Mouse (Mus musculus) hindbrain, postnatal 0 days (tissue): ENCODE data around the gene Schip1. TPM values are rescaled to one million over a fixed set of nuclear protein-coding genes. Genes with fewer than 3 reads are reported as not detected.

Experiments used
- ATAC-seq: fragments of 200-750 bp; cut with Nextera tagmentation; 2 replicates; pipeline ENCODE4 v1.8.0; 2017; ENCODE audit warnings: mild to moderate bottlenecking, moderate TSS enrichment, moderate library complexity
- DNase-seq: peaks from one replicate; pipeline ENCODE4 v3.0.0-alpha.2; 2015; ENCODE audit warnings: low spot score
- H3K27ac ChIP-seq: fragments of 300-500 bp; sonication (generic); 2 replicates; pipeline ENCODE4 v1.5.1; 2014; ENCODE audit warnings: mild to moderate bottlenecking
- H3K27me3 ChIP-seq: fragments of 300-500 bp; sonication (generic); 2 replicates; pipeline ENCODE4 v1.6.1; 2014; ENCODE audit warnings: low read length, mixed read lengths; ENCODE audit not compliant: insufficient read depth
- H3K36me3 ChIP-seq: fragments of 300-500 bp; sonication (generic); 2 replicates; pipeline ENCODE4 v1.6.1; 2014; ENCODE audit warnings: low read length, mixed read lengths; ENCODE audit not compliant: insufficient read depth
- H3K4me1 ChIP-seq: fragments of 300-500 bp; sonication (generic); 2 replicates; pipeline ENCODE4 v1.6.1; 2014; ENCODE audit warnings: antibody characterized with exemption, low read length, mixed read lengths; ENCODE audit not compliant: insufficient read depth
- H3K4me2 ChIP-seq: fragments of 300-500 bp; sonication (generic); 2 replicates; pipeline ENCODE4 v1.6.1; 2014; ENCODE audit warnings: low read depth, mild to moderate bottlenecking, low read length, moderate library complexity, mixed read lengths
- H3K4me3 ChIP-seq: fragments of 300-500 bp; sonication (generic); 2 replicates; pipeline ENCODE4 v1.5.1; 2014; ENCODE audit warnings: low read length
- H3K9ac ChIP-seq: fragments of 300-500 bp; sonication (generic); replicated peaks from 2 replicates; pipeline ENCODE4 v1.6.1; 2014; ENCODE audit warnings: mild to moderate bottlenecking, low read length, moderate library complexity, mixed read lengths
- H3K9me3 ChIP-seq: fragments of 300-500 bp; sonication (generic); 2 replicates; pipeline ENCODE4 v1.6.1; 2016; ENCODE audit warnings: low read length, mixed read lengths
- CTCF ChIP-seq: IDR thresholded peaks from 2 replicates; pipeline ENCODE4 v1.5.1; 2016; ENCODE audit warnings: antibody characterized with exemption, control low read depth, low read depth
- WGBS: fragments of 180-500 bp; shearing (Covaris S2); extraction: QIAGEN DNeasy Blood & Tissue Kit; methylation state at CpG from one replicate; pipeline ENCODE4 v1.1.7; 2014; 5-methylcytosine and 5-hydroxymethylcytosine counted together
- polyA plus RNA-seq: library from polyadenylated mRNA; unstranded; fragments of >200 nt; fragmentation: Nextera tagmentation; extraction: Ambion mirVana; gene quantifications from 2 replicates; pipeline ENCODE4 v1.2.1, GENCODE M21; 2015
- total RNA-seq: library from RNA; depleted of rRNA; stranded (reverse); fragments of >200 nt; gene quantifications from 2 replicates; pipeline ENCODE4 v1.2.3, GENCODE M21; 2014; rRNA removed

Gene Schip1
- 94.3 and 128 TPM in 2 replicates for total RNA-seq
- 163 and 164 TPM in 2 replicates for polyA plus RNA-seq

DNA sequence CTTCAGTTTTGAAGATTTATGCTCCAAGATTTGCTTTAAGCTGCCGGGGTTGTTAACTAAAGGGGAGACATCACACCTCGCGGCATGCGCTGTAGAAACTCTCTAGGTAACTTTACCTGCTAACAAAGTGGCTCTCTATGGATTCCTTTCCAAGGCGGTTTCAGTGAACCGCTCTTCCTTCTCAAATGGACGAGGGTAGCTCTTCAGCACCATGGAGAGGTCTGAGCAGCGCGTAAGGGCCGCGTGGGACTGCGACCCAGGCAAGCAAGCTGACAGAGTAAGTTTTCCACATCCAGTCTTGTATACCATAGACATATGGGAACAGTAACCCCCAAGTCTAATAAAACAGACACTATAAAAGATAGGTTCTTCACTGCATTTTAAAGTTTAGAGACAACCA, at the start of gene Schip1:
Gene Schip1 (plus strand): TSS at position 72 of the 400 bp plus-strand sequence.
- H3K4me1 ChIP-seq: no peaks in the 10 kb centered on the region
- ATAC-seq (no peak), DNase-seq (peak; percentile 42)
- H3K27me3 ChIP-seq: no peaks in the 10 kb centered on the region
- no peak within 1 kb of the TSS for H3K9ac ChIP-seq
- 48% methylated on average over 12 of the region's 12 CpGs for WGBS
- no peak within 1 kb of the TSS for H3K4me3 ChIP-seq
- no peak for TF ChIP-seq CTCF
- no peak within 1 kb of the TSS for H3K4me2 ChIP-seq
- H3K36me3 ChIP-seq: no peaks in the 10 kb centered on the region
- H3K27ac ChIP-seq: no peak within 1 kb of the TSS
- H3K9me3 ChIP-seq: no peaks in the 10 kb centered on the region

GRCm38 (mm10) chr3:68015786-68016185, 48.8 kb upstream of the Schip1 start:
- Histone ChIP-seq H3K27ac (no peak overlapping the region), H3K4me1 (no peaks in the 10 kb centered on the region), H3K9me3 (no peaks in the 10 kb centered on the region), H3K4me2 (no peak overlapping the region), H3K27me3 (no peaks in the 10 kb centered on the region), H3K36me3 (no peaks in the 10 kb centered on the region), H3K9ac (no peak overlapping the region), H3K4me3 (no peak overlapping the region)
- WGBS: 16% methylated on average over 1 of the region's 1 CpGs
- peak; percentile 63 for DNase-seq
- 0 out of 2 replicates have a peak, but pooled peaks have one; percentile 49 for ATAC-seq
- TF ChIP-seq CTCF: no peak

GRCm38 (mm10) chr3:68019401-68019800, 45.2 kb upstream of the Schip1 start:
- H3K4me3 ChIP-seq: no peak overlapping the region
- no peaks in the 10 kb centered on the region for H3K36me3 ChIP-seq
- 34% methylated on average over 4 of the region's 4 CpGs for WGBS
- no peaks in the 10 kb centered on the region for H3K9me3 ChIP-seq
- DNase-seq (no peak), ATAC-seq (no peak)
- no peaks in the 10 kb centered on the region for H3K4me1 ChIP-seq
- no peak overlapping the region for H3K27ac ChIP-seq
- no peak overlapping the region for H3K4me2 ChIP-seq
- H3K27me3 ChIP-seq: no peaks in the 10 kb centered on the region
- no peak overlapping the region for H3K9ac ChIP-seq
- no peak for TF ChIP-seq CTCF

DNA sequence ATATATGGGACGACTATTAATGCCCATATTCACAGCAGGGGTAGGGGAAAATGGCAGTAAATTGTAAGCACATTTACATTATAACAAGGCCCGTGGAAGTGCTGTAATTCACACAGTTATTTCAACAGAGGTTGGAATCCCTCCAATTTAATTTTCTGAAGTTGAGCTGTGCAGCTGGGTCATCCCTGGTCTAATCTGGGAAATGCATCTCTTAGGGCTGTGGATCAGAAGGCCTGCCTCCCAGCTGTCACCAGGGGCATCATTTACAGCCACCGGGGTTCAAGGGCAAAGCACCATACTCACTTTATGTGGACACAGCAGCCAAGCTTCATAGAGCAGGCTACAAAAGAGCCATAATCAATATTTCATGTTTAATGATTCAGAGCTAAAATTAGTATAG, 28.5 kb upstream of the Schip1 start:
- Histone ChIP-seq H3K36me3 (no peaks in the 10 kb centered on the region), H3K4me1 (no peaks in the 10 kb centered on the region), H3K9me3 (no peaks in the 10 kb centered on the region), H3K9ac (no peak overlapping the region), H3K4me2 (no peak overlapping the region), H3K4me3 (no peak overlapping the region), H3K27me3 (no peaks in the 10 kb centered on the region), H3K27ac (no peak overlapping the region)
- DNase-seq (peak; percentile 42), ATAC-seq (no peak)
- whole genome bisulfite sequencing: 17% methylated on average over 3 of the region's 3 CpGs
- no peak for TF ChIP-seq CTCF

- TF ChIP-seq CTCF: no peak
- Histone ChIP-seq H3K4me3 (no peak overlapping the region), H3K9ac (no peak overlapping the region), H3K4me2 (no peak overlapping the region), H3K9me3 (no peaks in the 10 kb centered on the region), H3K36me3 (no peaks in the 10 kb centered on the region), H3K27me3 (no peaks in the 10 kb centered on the region), H3K27ac (no peak overlapping the region), H3K4me1 (no peaks in the 10 kb centered on the region; the same call in 1 of the 2 replicates)
- no peak for ATAC-seq
- DNase-seq: no peak
- WGBS: 91% methylated on average over 2 of the region's 2 CpGs
Observed at GRCm38 (mm10) chr3:68042951-68043350, 21.7 kb upstream of the Schip1 start.

DNA sequence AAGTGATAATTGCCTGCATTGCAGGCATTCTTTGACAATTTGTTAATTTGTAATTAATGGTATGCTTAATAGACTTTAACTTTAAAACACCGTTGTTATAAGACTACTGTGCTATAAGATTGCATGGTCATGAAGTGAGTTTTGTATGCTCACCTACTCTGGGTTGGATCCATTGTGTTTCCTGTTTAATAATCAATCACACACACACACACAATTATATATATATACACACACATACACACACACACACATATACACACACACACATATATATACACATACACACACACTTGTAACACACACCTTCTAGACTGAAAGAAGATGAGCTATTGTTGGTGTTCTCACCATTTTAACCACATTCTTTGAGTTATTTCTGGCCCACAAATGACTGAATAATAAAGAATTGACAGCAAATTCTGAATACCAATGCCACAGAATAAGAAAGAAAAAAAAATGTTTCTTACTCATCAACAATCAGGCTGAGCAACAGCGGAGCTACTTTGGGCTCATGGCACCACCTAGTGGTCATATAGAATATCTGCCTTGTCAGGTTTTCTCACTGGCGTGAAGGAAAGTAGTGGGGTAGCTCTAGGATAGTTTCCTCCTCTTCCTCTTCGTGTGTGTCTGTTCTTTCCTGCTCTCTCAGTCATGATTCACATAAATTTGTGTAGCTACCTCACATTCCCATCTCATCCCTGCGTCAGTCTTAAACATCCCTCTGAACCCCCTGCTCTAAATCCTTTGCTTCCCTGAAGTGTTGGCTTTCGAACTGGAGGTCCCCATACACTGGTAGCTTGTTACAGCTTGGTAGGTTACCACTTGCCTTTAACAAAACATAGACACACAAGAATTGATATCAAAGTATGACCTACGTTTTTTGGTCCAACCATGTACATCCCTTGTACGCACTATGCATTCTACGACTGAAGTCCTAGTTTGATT, 18.9 kb upstream of the Schip1 start:
- Histone ChIP-seq H3K9ac (no peak overlapping the region), H3K4me3 (no peak overlapping the region), H3K9me3 (no peaks in the 10 kb centered on the region), H3K27ac (no peak overlapping the region), H3K27me3 (no peaks in the 10 kb centered on the region), H3K4me1 (no peaks in the 10 kb centered on the region; the same call in 1 of the 2 replicates), H3K4me2 (no peak overlapping the region), H3K36me3 (no peaks in the 10 kb centered on the region)
- DNase-seq: peak; percentile 91
- ATAC-seq: peak; percentile 79
- TF ChIP-seq CTCF: peak; percentile 96
- WGBS: 53% methylated on average over 9 of the region's 9 CpGs

GRCm38 (mm10) chr3:68053538-68053937, 11.1 kb upstream of the Schip1 start:
- H3K27me3 ChIP-seq: no peaks in the 10 kb centered on the region
- no peaks in the 10 kb centered on the region for H3K36me3 ChIP-seq
- no peak overlapping the region for H3K9ac ChIP-seq
- DNase-seq (peak; percentile 76), ATAC-seq (no peak)
- no peak overlapping the region for H3K27ac ChIP-seq
- H3K4me3 ChIP-seq: no peak overlapping the region
- 49% methylated on average over 2 of the region's 2 CpGs for WGBS
- H3K4me2 ChIP-seq: no peak overlapping the region
- TF ChIP-seq CTCF: peak; percentile 78
- no peaks in the 10 kb centered on the region for H3K9me3 ChIP-seq
- H3K4me1 ChIP-seq: no peaks in the 10 kb centered on the region
